Mouse (Mus musculus) T-cell, adult 2 months (primary cell): ENCODE data around the gene Abcb4.
"Not testable (repeated sequence)": the region's sequence is repeated elsewhere in the genome, so short reads cannot be mapped to it uniquely, and the experiment has no call there.

Experiments used
- DNase-seq: peaks from one replicate; pipeline ENCODE4 v3.0.0; 2022; ENCODE audit warnings: low spot score

Gene Abcb4

DNA sequence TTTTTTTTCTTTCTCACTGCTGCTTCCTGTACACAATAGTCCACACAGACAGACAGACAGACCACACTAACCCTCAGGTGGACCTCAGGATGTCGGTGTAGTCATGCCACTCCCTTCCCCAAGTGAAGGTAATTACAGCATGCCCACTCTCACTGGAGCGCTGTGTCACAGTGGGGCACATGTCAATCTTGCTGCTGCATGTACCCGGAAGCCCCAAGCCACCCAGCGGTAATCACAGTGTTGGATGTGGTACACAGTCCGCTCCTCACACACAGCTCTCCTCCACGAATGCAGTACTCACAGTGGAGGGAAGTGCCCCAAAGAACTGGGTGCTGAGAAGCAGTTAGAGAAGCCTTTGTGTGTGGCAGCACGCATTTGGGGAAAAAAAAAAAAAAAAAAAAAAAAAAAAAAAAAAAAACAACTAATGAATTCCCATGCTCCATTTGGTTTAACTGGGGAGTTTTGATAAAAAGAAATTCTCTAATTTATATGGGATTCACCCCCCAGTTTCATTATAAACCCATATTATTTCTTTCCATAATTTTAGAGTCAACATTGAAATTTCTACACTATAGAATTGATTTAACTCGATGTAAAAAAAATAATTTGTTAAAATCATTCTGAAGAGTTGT, 18.2 kb downstream of the Abcb4 start:
- DNase-seq: peak; percentile 54

DNA sequence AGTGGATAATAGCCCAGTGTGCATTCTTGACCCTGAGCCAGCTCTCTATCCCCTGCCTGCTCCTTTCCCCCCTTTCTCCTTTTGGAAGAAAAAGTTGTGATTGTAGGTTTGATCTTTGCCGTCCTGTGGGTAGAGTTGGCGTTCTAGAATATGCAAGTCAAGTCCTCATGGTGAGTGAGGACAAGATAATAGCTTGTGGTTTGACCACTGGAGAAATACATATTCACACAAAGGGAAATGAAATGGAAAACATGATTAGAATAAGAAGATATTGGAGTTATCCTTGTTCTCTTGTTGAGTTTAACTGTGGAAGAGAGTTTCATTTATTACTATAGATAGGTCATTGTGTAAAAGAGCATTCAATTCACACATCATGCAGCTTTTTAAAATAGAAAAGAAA, 22.9 kb downstream of the Abcb4 start:
- DNase-seq: no peak

DNA sequence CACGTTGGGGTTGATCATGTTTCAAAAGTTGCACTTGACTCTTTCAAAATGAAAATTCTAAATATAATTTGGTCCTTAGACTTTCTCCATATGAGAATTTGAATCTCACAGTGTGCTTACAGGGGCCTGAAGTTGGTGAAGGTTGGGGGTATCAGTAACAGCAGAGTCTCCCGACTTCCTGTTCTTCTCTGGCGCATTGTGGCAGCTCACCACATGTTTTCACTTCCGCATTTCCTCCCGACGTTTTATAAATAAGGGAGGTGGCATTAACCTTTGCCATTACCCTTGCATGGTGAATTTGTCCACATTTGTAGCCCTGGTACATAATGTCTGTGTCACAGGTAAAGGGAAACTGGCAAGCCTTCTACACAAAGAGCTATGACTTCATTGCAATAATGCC, 23.6 kb downstream of the Abcb4 start:
- DNase-seq: no peak

DNA sequence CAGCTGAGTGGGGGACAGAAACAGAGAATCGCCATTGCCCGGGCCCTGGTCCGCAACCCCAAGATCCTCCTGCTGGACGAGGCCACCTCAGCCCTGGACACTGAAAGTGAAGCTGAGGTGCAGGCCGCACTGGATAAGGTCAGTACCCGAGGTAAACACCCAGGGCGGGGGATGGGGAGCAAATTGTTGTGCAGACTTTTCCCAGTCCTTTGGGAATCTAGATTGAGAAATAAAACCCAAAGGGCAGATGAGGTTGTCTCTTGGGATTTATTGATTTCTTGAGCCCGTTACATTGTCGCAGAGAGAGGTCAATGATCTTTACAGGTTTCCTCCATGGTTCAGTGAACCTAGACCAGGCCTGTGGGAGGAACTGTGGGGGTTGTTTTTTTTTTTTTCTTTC, 34.9 kb downstream of the Abcb4 start:
- no peak for DNase-seq

DNA sequence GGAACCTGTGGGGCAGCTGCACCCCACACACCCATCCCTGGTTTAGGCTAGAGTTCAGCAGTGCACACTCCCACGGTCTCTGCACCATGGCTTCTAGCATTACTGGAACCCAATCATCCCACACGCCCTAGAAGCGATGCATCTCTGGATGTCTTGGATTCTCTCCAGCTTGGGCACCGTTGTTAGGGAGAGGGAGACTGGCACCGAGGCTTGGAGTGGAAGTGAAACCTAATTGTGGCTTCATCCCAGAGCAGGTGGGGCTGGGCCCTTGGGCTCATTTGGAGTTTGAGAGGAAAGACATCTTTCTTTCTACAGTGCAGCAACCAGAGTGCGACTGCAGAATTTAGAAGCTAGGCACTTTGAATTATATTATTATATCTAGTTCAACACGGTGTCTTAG, 44.4 kb downstream of the Abcb4 start:
- no peak for DNase-seq

DNA sequence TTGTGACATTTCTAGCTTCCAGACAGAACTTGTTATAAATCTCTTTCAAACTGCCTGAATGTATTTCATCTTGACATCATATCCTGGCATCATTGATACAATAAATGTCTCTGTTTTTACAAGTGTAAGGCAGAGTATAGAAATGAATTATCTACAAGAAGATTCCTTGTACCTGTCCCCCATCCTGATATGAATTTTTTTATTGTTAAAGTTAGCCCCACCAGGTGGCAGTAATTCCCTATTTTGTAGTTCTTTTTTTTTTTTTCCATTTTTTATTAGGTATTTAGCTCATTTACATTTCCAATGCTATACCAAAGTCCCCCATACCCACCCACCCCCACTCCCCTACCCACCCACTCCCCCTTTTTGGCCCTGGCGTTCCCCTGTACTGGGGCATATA, 47.7 kb downstream of the Abcb4 start:
- DNase-seq: not testable (repeated sequence)

DNA sequence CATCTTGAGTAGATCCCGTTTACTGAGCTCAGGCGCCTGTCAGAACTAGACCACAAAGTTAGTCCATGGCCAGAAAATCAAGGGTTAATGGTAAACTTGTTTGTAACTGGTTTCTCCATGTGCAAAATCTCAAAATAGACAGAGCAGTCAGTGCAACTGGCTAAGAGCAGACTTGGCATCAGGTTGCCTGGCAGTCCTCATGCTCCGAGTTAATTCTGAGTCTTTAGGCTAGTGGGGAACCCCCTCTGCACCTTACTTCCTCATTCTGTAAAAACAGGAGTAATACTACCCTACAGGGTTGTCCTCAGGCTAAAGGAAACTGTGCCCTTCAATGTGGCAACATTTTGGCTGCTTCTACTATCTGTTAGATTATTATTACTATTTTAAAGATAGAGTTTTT, 50.3 kb downstream of the Abcb4 start:
- DNase-seq: no peak

DNA sequence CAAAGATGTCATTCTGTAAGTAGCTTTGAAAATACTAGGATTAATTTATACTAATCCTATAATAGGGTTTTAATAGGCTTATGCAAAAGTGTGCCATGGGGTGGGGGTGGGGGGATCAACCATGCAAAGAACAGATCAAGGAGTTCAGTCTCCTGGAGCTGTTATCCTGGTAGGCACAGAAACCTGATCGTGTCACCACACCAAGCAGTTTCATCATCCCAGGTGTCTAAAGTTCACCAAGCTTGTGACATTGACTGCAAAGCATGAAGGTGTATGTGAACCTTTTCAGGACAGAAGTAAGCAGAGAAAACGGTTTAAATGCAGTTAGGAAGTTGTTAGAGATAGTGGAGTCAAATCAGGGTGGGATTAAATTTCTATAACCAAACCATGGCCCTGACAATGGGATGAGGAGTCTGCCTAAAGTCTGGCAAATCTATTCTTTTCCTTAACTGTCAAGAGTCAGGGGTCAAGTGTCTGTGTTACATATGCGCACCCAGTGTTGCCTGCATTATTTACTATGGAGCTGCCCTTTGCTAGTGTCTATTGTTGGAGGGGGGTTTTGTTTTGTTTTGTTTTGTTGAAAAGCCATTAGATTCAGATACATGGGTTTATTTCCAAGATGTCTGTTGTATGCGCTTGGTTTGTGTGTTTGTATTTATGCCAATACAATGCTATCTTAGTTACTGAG, 54.0 kb downstream of the Abcb4 start:
- DNase-seq: no peak

DNA sequence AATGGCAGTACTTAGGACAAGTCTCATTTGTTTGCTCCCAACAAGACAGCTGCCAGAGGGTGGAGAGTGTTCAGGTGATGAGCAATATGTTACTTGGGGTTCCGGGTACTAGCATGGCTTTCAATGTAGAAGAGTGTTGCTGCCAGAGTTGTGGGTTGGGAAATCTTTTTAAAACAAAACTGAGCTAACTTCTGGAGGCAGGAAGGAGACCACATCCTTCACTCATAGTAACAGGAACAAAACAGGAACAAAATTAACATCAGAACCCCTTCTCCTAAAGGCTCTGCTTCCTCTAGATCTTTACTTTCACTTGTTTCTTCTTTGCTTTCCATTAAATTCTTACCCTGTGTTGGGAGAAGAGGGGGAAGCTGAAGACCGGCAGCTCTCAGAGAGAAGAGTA, 60.1 kb downstream of the Abcb4 start:
- no peak for DNase-seq

DNA sequence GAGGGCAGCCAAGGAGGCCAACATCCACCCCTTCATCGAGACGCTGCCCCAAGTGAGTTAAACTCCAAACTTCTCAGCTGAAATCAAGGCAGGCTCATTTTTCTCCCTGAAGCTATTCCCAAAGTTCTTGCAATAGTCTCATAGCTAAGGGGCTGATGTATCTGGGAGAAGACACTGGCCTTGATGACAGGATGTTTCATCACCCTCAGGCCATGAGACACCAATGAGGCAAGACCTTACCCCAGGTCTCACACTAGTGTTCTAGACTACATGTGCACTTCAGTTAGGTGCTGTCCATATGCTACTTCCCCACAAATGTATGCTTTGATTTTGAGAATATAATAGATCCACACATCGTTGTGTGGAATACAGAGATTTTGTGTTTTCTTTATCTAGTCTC, 62.0 kb downstream of the Abcb4 start:
- no peak for DNase-seq

DNA sequence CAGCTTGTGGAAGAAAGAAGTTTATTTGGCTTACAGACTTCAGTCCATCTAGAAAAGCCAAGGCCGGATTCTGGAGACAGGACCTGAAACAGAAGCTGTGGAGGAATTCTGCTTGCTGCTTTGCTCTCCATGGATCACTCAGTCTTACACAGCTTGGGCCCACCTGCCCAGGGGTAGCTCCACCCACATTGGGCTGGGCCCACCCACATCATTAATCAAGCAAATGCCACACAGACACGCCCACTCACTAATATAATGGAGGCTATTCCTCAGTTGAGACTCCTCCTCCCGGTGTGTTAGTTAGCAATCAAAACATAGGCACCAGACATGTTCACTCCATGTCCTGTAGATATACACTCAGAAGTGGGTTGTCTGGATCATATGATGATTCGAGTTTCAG, 67.0 kb downstream of the Abcb4 start:
- DNase-seq: no peak

DNA sequence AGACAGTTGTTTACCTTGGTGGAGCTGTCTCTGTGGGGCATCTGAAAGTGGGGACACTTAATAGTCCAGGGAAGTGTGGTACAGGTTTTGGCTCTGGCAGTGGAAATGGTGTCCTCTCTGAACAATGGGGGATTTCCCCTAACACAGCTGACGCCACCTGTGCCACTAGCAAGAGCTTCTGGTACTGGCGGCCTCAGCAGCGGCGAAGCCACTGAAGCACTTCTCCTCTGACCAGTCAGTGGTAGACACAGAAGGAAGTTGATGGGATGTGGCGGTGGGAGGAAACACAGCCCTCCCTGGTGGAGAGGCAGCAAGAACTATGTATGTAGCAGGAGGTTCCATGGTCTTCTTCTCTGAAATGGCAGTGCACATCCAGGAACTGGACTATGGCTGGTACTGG, 71.0 kb downstream of the Abcb4 start:
- no peak for DNase-seq

DNA sequence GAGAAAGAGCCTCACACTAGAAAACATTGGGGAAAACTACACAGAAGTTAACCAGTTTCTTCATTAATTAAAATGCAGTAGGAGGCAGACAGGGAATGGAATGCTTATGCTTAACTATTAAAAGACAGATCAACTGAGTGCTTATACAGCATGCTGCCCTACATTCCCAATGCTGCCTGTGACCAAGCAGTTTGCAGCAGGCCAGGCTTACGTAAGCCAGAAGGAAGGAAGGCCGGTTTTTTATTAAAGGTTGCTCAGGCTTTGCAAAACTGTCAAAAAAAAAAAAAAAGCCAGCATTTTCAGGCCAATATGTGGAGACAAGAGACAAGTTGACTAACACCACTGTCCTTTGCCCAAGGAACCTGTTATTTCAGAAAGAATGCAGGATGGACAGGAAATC, 77.2 kb downstream of the Abcb4 start:
- DNase-seq: no peak

DNA sequence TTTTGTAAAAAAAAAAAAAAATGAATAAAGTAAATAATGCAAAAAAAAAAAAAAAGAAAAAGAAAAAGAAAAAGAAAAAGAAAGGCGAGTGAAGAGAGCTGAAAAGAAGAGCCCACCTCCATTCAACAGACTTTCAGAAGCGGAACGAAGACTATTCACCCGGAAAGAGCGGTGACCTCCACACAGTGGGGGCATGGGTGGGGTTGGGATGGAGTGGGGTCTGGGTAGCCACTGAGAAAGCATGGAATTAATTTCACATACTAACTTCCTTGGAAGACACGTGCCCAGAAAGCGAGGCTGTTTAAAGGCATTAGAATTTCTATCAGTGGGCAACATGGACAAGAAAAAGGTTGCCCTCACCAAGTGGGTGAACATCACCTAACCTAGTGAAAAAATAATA, 78.8 kb downstream of the Abcb4 start:
- no peak for DNase-seq

DNA sequence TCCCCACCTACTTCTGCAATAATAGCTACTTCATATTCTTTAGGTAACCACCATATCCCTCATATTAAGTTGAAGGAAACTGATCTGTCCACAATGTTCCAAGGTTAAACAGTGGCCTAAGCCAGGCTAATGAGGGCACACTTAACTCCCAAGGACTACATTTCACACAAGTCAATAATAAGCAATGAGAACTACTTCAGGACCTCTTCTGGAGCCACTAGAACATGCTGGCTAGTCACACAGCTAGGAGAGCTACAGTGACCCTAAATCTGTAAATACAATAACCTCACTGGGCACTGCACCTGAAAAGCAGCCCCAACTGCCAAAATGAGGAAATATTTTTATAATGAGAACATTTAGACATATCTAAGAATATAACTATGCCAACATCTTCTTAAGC, 81.2 kb downstream of the Abcb4 start:
- no peak for DNase-seq

DNA sequence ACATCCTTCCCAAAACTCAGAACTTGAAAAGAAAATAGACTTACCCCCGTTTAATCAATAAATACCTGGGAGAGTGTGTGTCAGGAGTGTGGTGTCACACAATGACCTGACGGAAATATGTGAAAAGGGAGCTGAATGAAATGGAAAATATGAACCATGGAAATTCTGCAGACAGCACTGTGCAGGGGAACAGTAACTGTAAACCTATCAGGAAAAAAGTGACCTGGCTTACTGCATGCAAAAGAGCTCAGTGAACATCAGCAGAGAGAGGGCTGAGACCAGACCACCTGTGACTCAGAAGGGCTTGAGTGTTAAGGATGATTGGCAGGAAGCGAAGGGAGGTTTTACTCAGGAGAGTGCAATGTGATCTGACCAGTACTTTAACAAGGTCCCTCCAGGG, 92.0 kb downstream of the Abcb4 start:
- no peak for DNase-seq

DNA sequence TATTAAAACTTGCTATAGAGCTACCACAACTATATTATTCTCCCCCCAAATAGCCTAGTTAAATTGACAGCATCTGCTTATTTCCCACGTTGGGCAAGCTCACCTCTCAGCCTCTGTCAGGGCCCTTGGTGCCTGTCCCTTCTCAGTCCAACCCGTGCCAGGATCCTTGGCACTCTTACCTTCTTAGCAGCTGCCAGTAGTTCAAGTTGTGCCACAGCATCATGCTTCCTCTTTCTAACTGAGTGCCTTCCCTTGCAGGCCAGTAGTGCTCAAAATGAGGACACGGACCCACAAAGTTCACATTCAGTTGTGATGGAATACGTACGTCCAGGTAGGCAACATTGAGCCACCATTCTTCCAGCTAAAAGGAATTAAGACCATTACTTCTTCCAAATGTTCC, 94.4 kb downstream of the Abcb4 start:
- DNase-seq: no peak

DNA sequence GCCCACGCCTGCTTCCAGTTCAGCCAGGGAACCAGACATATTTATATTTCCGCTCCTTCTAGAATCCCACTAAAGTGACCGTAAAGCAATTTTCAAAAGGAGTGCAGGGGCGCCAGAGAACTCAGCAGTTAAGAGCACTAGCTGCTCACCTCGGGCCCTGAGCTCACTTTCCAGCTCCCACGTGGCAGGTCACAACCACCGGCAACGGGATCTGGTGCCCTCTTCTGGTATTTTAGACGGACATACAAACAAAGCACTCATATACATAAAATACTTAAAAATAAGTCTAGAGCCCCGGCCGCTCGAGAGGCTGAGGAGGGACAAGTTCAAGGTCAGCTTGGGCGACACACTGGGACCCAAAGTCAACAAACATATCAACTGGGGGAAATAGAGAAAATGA, 97.0 kb downstream of the Abcb4 start:
- no peak for DNase-seq

DNA sequence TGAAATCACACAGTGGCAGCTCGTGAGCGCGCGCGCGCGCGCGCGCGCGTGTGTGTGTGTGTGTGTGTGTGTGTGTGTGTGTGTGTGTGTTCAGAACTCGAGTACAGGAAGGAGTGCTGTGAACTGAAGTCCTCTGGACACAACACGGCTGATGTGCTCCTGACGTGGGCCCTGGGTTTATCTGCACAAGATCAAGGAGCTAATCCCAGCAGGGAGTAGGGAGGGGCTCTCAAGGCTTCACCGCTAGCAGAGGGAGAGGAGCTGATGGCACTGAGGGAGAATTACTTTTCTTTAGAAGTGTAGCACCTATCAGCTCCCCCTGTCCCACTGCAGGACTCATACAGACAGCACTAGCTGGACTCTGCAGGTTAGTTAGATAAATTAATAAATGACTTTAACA, 98.1 kb downstream of the Abcb4 start:
- DNase-seq: no peak

DNA sequence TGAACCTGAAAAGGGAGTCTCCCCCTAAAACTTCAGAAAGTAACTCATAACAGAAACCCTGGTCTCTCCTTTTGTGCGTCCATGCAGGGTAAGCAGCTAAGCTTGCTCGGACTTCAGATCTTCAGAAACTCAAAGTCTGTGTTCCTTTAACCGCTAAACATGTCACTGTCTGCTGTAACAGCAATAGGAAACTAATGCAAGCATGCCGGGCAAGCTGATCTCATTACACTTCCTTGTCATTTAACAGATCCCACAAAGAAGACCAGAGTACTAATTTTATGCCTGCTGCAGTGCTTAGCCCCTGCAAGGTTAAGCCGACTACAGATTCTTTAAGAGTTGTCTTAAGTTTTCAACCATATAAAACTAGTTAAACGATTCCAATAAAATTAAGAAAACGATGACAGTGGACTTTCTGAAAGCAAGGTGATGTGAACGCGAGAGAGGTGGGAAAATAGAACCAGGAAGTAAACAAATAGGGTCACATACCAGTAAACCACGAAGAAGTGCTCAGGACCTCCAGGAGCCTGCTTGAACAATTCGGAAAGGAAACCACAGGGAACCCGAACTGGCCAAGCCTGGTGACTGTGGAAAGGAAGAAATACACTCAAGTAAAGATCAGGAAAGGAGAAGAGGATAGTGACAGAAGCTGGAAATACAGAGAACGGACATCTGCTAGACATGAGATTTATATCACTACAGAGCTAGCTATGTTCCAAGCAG, 102.6 kb downstream of the Abcb4 start:
- no peak for DNase-seq

DNA sequence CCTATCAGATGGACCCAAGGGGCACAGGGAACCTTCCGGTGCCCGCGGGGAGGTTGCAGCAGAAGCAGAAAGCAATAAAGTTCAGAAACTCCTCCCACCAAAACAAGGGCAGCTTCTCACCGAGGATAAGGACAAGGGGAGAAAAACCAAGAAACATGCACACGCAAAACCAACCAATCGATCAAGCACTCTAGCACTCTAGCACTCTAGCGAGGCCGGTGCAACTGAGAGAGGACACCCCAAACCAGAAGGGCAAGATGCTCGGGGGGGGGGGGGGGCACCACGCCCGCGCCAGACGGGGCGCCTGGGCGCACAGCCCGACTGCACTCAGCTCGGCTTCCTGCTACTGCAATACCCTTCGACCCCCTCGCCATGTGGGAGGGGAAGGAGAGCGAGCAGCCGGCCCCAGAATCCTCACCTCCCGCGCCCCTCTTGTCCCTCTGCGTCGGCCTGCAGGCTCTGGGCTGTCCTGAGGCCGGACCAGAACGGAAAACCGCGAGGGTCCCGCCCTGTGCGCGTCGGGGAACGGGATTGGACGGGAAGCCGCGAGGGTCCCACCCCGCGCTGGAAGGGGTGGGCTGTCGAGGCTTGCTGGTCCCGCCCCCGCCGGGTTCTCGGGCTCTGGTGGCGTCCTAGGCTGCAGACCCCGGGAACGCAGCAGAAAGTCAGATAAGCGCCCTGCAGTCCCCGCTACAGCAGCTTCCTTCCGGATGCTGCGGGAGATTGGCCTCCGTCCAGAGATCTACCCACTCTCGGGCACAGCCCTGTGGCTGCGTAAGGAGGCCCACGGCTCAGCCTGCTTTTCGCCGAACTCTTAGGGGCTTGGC, 103.4 kb downstream of the Abcb4 start, which contains the start of gene Crot:
Gene Crot, minus strand, starts transcription at position 639 of the 827 bp plus-strand sequence.
- DNase-seq: peak; percentile 77

DNA sequence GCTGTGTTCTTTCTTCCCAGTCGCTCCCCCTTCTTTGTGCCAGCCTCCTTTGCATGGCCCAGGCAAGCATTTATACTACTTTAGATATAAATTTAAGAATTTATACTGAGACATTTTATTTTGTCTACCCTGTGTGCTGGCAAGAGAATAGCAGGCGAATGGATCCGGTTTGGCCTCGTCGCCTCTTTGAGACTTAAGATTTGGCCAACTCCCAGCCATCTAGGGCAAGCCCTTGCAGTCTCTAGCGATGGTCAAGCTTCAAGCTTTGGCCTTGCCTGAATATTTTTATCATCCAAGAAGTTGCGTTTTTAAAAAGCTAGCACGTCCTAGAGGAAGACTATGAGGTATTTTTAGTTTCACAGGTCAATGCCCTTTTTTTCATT, 104.0 kb downstream of the Abcb4 start:
- DNase-seq: no peak

DNA sequence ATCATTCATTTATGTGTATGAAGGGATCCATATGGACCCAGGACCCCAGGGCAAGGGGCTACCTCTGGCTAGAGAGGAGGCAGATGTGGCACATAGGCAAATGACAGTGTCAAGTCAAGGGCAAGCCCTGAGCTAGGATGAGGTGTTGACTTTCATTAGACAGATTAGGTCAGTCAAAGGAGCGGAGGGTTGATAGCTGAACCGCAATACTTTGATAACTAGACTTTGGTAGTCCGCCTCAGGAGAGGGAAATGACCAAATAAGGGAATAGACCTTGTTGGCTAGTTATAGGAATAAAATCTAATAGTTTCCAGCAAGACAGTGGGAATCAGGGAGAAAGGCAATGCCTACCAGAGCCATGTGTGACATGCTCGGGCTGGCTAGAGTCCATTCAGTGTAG, 105.6 kb downstream of the Abcb4 start:
- DNase-seq: no peak
